In the genomic region with DNA sequence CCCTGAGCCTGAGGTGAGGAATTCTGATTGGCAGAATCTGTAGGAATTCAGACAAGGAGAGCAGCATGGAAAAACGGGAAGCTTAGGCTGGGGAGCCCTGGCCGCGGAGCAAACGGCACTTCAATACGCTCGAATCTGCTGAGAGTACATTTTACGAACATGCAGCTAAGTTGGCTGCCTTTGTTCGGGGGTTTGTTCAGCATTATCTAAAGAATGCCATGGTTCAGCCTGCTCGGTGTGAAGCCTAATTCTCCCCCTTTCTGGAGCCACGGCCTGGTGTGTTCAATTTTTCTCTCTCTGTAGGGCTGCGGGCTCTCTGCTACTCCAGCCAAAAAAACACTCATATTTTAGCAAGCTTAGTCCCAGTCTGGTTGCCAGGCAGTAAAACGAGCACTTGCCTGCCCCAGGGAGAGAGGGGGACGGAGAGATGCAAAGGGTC, we compare ENCODE assay signal across 11 mouse cellular contexts.
A peak's percentile ranks its signal among the peaks of the same experiment; 100 is the strongest.
DNase-seq lines count a peak whose midpoint lies in the region; ATAC-seq and TF ChIP-seq lines count a peak whose summit lies in the region.
"Had no signal": no experiment of that assay in that cellular context is flagged by ENCODE, and none has a peak within 500 bp of the region (broad histone marks: within the 10 kb centered on the region; RNA-seq: fewer than 3 reads in every experiment).

No protein-coding gene starts in this region.

- no peak for ATAC-seq in lung, embryonic 15.5 days (ENCODE audit: borderline replicate concordance, extremely low read depth, low FRiP score, low TSS enrichment)
- ATAC-seq in forebrain, embryonic 15.5 days (replicated peaks), result peak; percentile 75
- peak; percentile 15; the same call in 1 of the 2 replicates for ATAC-seq in limb, embryonic 15.5 days (ENCODE audit: insufficient number of reproducible peaks, low FRiP score, low TSS enrichment, low read depth)
- peak; percentile 32; the same call in 1 of the 2 replicates for ATAC-seq in neural tube, embryonic 15.5 days (ENCODE audit: low FRiP score)

- no peak overlapping the region for H3K4me3 ChIP-seq in lung, embryonic 15.5 days
- no peak overlapping the region for H3K4me3 ChIP-seq in forebrain, embryonic 15.5 days
- H3K4me3 ChIP-seq in limb, embryonic 15.5 days, result no peak overlapping the region
- H3K4me3 ChIP-seq in neural tube, embryonic 15.5 days (replicated peaks), result no peak overlapping the region
- no peak overlapping the region for H3K4me3 ChIP-seq in cerebellum, adult 2 months (replicated peaks; ENCODE audit: insufficient read depth, low read depth, low read length)

- DNase-seq in lung, postnatal 10 days, result no peak
- DNase-seq in adrenal gland, adult 18-20 months (ENCODE audit: low spot score in 2 of 2), result no peak
- no peak for DNase-seq in MN1 (ENCODE audit: low spot score)
- DNase-seq in cerebellum, adult 2 months, result no peak
- DNase-seq: gastrocnemius, postnatal 36 days; kidney, adult 11 months; thymus, postnatal 25 days had no signal

- no peak for TF ChIP-seq POLR2A in cerebellum, adult 2 months (IDR thresholded peaks at IDR 0.05; ENCODE audit: borderline replicate concordance, insufficient read depth, low read length)

- H3K4me1 ChIP-seq in lung, embryonic 15.5 days, result no peaks in the 10 kb centered on the region
- peaks cover 11% of the 10 kb centered on the region for H3K4me1 ChIP-seq in forebrain, embryonic 15.5 days
- H3K4me1 ChIP-seq in limb, embryonic 15.5 days, result peaks cover 21% of the 10 kb centered on the region
- peaks cover 35% of the 10 kb centered on the region for H3K4me1 ChIP-seq in neural tube, embryonic 15.5 days
- no peaks in the 10 kb centered on the region for H3K4me1 ChIP-seq in cerebellum, adult 2 months (ENCODE audit: control insufficient read depth, insufficient read depth, low read length)

- H3K27me3 ChIP-seq in lung, embryonic 15.5 days, result 0 out of 2 replicates have a peak, but pooled peaks cover 4% of the 10 kb centered on the region
- H3K27me3 ChIP-seq in forebrain, embryonic 15.5 days, result peaks cover 3% of the 10 kb centered on the region; the same call in 1 of the 2 replicates
- H3K27me3 ChIP-seq in limb, embryonic 15.5 days, result peaks cover 9% of the 10 kb centered on the region; the same call in 1 of the 2 replicates
- H3K27me3 ChIP-seq in neural tube, embryonic 15.5 days (replicated peaks), result peaks cover 36% of the 10 kb centered on the region
- H3K27me3 ChIP-seq in cerebellum, adult 2 months (ENCODE audit: control insufficient read depth, insufficient read depth, low read length), result no peaks in the 10 kb centered on the region; the same call in 1 of the 2 replicates

- H3K4me2 ChIP-seq in lung, embryonic 15.5 days, result 0 out of 2 replicates have a peak overlapping the region, but pooled peaks have one; percentile 14
- H3K4me2 ChIP-seq in forebrain, embryonic 15.5 days (replicated peaks), result peak overlapping the region; percentile 12
- peak overlapping the region; percentile 10; the same call in 1 of the 2 replicates for H3K4me2 ChIP-seq in limb, embryonic 15.5 days
- H3K4me2 ChIP-seq in neural tube, embryonic 15.5 days, result peak overlapping the region; percentile 21; the same call in 1 of the 2 replicates

- H3K27ac ChIP-seq in lung, embryonic 15.5 days, result no peak overlapping the region
- peak overlapping the region; percentile 19; the same call in 1 of the 2 replicates for H3K27ac ChIP-seq in forebrain, embryonic 15.5 days (replicated peaks)
- H3K27ac ChIP-seq in limb, embryonic 15.5 days, result peak overlapping the region; percentile 50
- no peak overlapping the region for H3K27ac ChIP-seq in neural tube, embryonic 15.5 days (replicated peaks)
- no peak overlapping the region for H3K27ac ChIP-seq in cerebellum, adult 2 months (ENCODE audit: insufficient read depth, low read length)

- H3K9me3 ChIP-seq in lung, embryonic 15.5 days, result no peaks in the 10 kb centered on the region
- no peaks in the 10 kb centered on the region for H3K9me3 ChIP-seq in forebrain, embryonic 15.5 days
- H3K9me3 ChIP-seq in limb, embryonic 15.5 days, result no peaks in the 10 kb centered on the region
- H3K9me3 ChIP-seq in neural tube, embryonic 15.5 days (replicated peaks), result no peaks in the 10 kb centered on the region

- no peak overlapping the region for H3K9ac ChIP-seq in lung, embryonic 15.5 days
- H3K9ac ChIP-seq in forebrain, embryonic 15.5 days (replicated peaks), result no peak overlapping the region
- no peak overlapping the region for H3K9ac ChIP-seq in limb, embryonic 15.5 days
- H3K9ac ChIP-seq in neural tube, embryonic 15.5 days (replicated peaks), result no peak overlapping the region

- H3K36me3 ChIP-seq in lung, embryonic 15.5 days, result no peaks in the 10 kb centered on the region
- no peaks in the 10 kb centered on the region for H3K36me3 ChIP-seq in forebrain, embryonic 15.5 days
- H3K36me3 ChIP-seq in limb, embryonic 15.5 days, result no peaks in the 10 kb centered on the region
- H3K36me3 ChIP-seq in neural tube, embryonic 15.5 days, result no peaks in the 10 kb centered on the region

- TF ChIP-seq CTCF in cerebellum, adult 2 months (IDR thresholded peaks at IDR 0.05; ENCODE audit: borderline replicate concordance, insufficient read depth, low read depth, low read length), result no peak

- WGBS in lung, embryonic 15.5 days, result 14% methylated on average over 13 of the region's 13 CpGs
- WGBS in forebrain, embryonic 15.5 days, result 5% methylated on average over 13 of the region's 13 CpGs
- WGBS in limb, embryonic 15.5 days, result 10% methylated on average over 13 of the region's 13 CpGs
- 5% methylated on average over 13 of the region's 13 CpGs for WGBS in neural tube, embryonic 15.5 days
- WGBS in cerebellum, adult 2 months, result 14% methylated on average over 13 of the region's 13 CpGs

Comparison
In these comparisons a context has a peak if more than half of its experiments do, and no peak if none do; other contexts are left out.
1. H3K27ac ChIP-seq: peak in forebrain, embryonic 15.5 days (single experiment) and limb, embryonic 15.5 days (single experiment); none in lung, embryonic 15.5 days (single experiment), neural tube, embryonic 15.5 days (single experiment) and cerebellum, adult 2 months (single experiment).
2. Peak in every context shown above with its lines, with median percentiles within 50 percentile points of each other: H3K4me2 ChIP-seq.